Mouse (Mus musculus) kidney, postnatal 0 days (tissue): ENCODE measurements around the gene Szrd1. TPM values are rescaled to one million over a fixed set of nuclear protein-coding genes. Genes with fewer than 3 reads are reported as not detected.
A peak's percentile ranks its signal among the peaks of the same experiment; 100 is the strongest.

Experiments used
- ATAC-seq: fragments of 200-750 bp; cut with Nextera tagmentation; replicated peaks from 2 replicates; pipeline ENCODE4 v1.8.0; 2017; ENCODE audit warnings: low read depth, moderate number of reproducible peaks, moderate TSS enrichment, moderate library complexity; ENCODE audit not compliant: low FRiP score
- DNase-seq: peaks from one replicate; pipeline ENCODE4 v3.0.0-alpha.2; 2016; ENCODE audit warnings: low spot score
- H3K27ac ChIP-seq: fragments of 300-500 bp; sonication (generic); 2 replicates; pipeline ENCODE4 v1.5.1; 2014; ENCODE audit warnings: mild to moderate bottlenecking
- H3K27me3 ChIP-seq: fragments of 300-500 bp; sonication (generic); 2 replicates; pipeline ENCODE4 v1.6.1; 2014; ENCODE audit warnings: low read length, mixed read lengths; ENCODE audit not compliant: insufficient read depth
- H3K36me3 ChIP-seq: fragments of 300-500 bp; sonication (generic); 2 replicates; pipeline ENCODE4 v1.6.1; 2014; ENCODE audit warnings: low read length, mixed read lengths; ENCODE audit not compliant: insufficient read depth
- H3K4me1 ChIP-seq: fragments of 300-500 bp; sonication (generic); replicated peaks from 2 replicates; pipeline ENCODE4 v1.6.1; 2014; ENCODE audit warnings: antibody characterized with exemption, low read length, mixed read lengths; ENCODE audit not compliant: insufficient read depth
- H3K4me2 ChIP-seq: fragments of 300-500 bp; sonication (generic); 2 replicates; pipeline ENCODE4 v1.6.1; 2014; ENCODE audit warnings: mild to moderate bottlenecking, low read length, moderate library complexity, mixed read lengths
- H3K4me3 ChIP-seq: fragments of 300-500 bp; sonication (generic); replicated peaks from 2 replicates; pipeline ENCODE4 v1.5.1; 2014; ENCODE audit warnings: low read depth, low read length
- H3K9ac ChIP-seq: fragments of 300-500 bp; sonication (generic); 2 replicates; pipeline ENCODE4 v1.6.1; 2014; ENCODE audit warnings: low read depth, low read length
- H3K9me3 ChIP-seq: fragments of 300-500 bp; sonication (generic); replicated peaks from 2 replicates; pipeline ENCODE4 v1.6.1; 2016; ENCODE audit warnings: low read length, inconsistent platforms, mixed read lengths
- CTCF ChIP-seq: IDR thresholded peaks from 2 replicates; pipeline ENCODE4 v1.5.1; 2016; ENCODE audit warnings: antibody characterized with exemption, low read depth, mild to moderate bottlenecking, moderate library complexity
- WGBS: fragments of 180-500 bp; shearing (Covaris S2); extraction: QIAGEN DNeasy Blood & Tissue Kit; methylation state at CpG from one replicate; pipeline ENCODE4 v1.1.7; 2014; 5-methylcytosine and 5-hydroxymethylcytosine counted together
- polyA plus RNA-seq: library from polyadenylated mRNA; unstranded; fragments of >200 nt; fragmentation: Nextera tagmentation; extraction: Ambion mirVana; gene quantifications from 2 replicates; pipeline ENCODE4 v1.2.1, GENCODE M21; 2015

Szrd1 gene
- polyA plus RNA-seq, 1 experiment from 2014 or later = 38.0 TPM

GRCm38 (mm10) chr4:141132191-141132590 is 7.4 kb downstream of the Szrd1 start:
- no peak overlapping the region for H3K4me3 ChIP-seq
- peaks cover 58% of the 10 kb centered on the region for H3K4me1 ChIP-seq
- ATAC-seq (no peak), DNase-seq (no peak)
- peak overlapping the region; percentile 30 for H3K4me2 ChIP-seq
- peak overlapping the region; percentile 35; the same call in 1 of the 2 replicates for H3K9ac ChIP-seq
- no peaks in the 10 kb centered on the region for H3K27me3 ChIP-seq
- 36% methylated on average over 8 of the region's 8 CpGs for WGBS
- H3K36me3 ChIP-seq = no peaks in the 10 kb centered on the region
- H3K27ac ChIP-seq = peak overlapping the region; percentile 91
- H3K9me3 ChIP-seq = no peaks in the 10 kb centered on the region
- TF ChIP-seq CTCF = no peak

GRCm38 (mm10) chr4:141131531-141132061 is 8.0 kb downstream of the Szrd1 start:
- H3K4me3 ChIP-seq = no peak overlapping the region
- H3K36me3 ChIP-seq = no peaks in the 10 kb centered on the region
- H3K4me2 ChIP-seq = peak overlapping the region; percentile 30; the same call in 1 of the 2 replicates
- H3K9me3 ChIP-seq = no peaks in the 10 kb centered on the region
- WGBS = 22% methylated on average over 5 of the region's 5 CpGs
- peaks cover 53% of the 10 kb centered on the region for H3K4me1 ChIP-seq
- peak overlapping the region; percentile 91 for H3K27ac ChIP-seq
- H3K27me3 ChIP-seq = no peaks in the 10 kb centered on the region
- DNase-seq (peak; percentile 87), ATAC-seq (peak; percentile 77)
- no peak for TF ChIP-seq CTCF
- peak overlapping the region; percentile 35; the same call in 1 of the 2 replicates for H3K9ac ChIP-seq

GRCm38 (mm10) chr4:141130704-141131342 is 8.8 kb downstream of the Szrd1 start:
- no peak for TF ChIP-seq CTCF
- H3K27me3 ChIP-seq = no peaks in the 10 kb centered on the region
- H3K4me3 ChIP-seq = no peak overlapping the region
- H3K4me1 ChIP-seq = peaks cover 46% of the 10 kb centered on the region
- 37% methylated on average over 6 of the region's 6 CpGs for WGBS
- peak overlapping the region; percentile 91 for H3K27ac ChIP-seq
- H3K9me3 ChIP-seq = no peaks in the 10 kb centered on the region
- H3K36me3 ChIP-seq = no peaks in the 10 kb centered on the region
- ATAC-seq (peak; percentile 4; the same call in 1 of the 2 replicates), DNase-seq (no peak)
- peak overlapping the region; percentile 10; the same call in 1 of the 2 replicates for H3K4me2 ChIP-seq
- H3K9ac ChIP-seq = peak overlapping the region; percentile 36; the same call in 1 of the 2 replicates

GRCm38 (mm10) chr4:141129190-141129710 is 10.3 kb downstream of the Szrd1 start:
- Histone ChIP-seq H3K27ac (no peak overlapping the region), H3K4me3 (no peak overlapping the region), H3K4me1 (peaks cover 37% of the 10 kb centered on the region), H3K36me3 (no peaks in the 10 kb centered on the region), H3K9ac (no peak overlapping the region), H3K4me2 (no peak overlapping the region), H3K27me3 (no peaks in the 10 kb centered on the region), H3K9me3 (no peaks in the 10 kb centered on the region)
- ATAC-seq (no peak), DNase-seq (peak; percentile 44)
- 37% methylated on average over 6 of the region's 6 CpGs for WGBS
- no peak for TF ChIP-seq CTCF

- Histone ChIP-seq H3K9me3 (no peaks in the 10 kb centered on the region), H3K4me3 (no peak overlapping the region), H3K4me1 (peaks cover 5% of the 10 kb centered on the region; the same call in 1 of the 2 replicates), H3K27me3 (no peaks in the 10 kb centered on the region), H3K9ac (no peak overlapping the region), H3K27ac (no peak overlapping the region), H3K36me3 (no peaks in the 10 kb centered on the region), H3K4me2 (no peak overlapping the region)
- TF ChIP-seq CTCF = no peak
- 14% methylated on average over 1 of the region's 1 CpGs for WGBS
- DNase-seq = peak; percentile 47
- no peak for ATAC-seq
Observed at GRCm38 (mm10) chr4:141123065-141123464, 16.5 kb downstream of the Szrd1 start.

GRCm38 (mm10) chr4:141122663-141123062 is 16.9 kb downstream of the Szrd1 start:
- 68% methylated on average over 7 of the region's 7 CpGs for WGBS
- no peaks in the 10 kb centered on the region for H3K27me3 ChIP-seq
- ATAC-seq = no peak

More at GRCm38 (mm10) chr4:141122663-141123062, 16.9 kb downstream of the Szrd1 start:
- Histone ChIP-seq H3K4me2 (no peak overlapping the region), H3K4me3 (no peak overlapping the region), H3K9ac (no peak overlapping the region), H3K36me3 (no peaks in the 10 kb centered on the region), H3K9me3 (no peaks in the 10 kb centered on the region), H3K4me1 (peaks cover 5% of the 10 kb centered on the region; the same call in 1 of the 2 replicates), H3K27ac (no peak overlapping the region; the same call in 1 of the 2 replicates)
- TF ChIP-seq CTCF = no peak
- DNase-seq = no peak
